Mouse (Mus musculus) lung, embryonic 16.5 days (tissue): ENCODE measurements at regions not wholly inside any gene's neighbourhood (a gene's known extent, or its start where the extent isn't known, plus 50 kb on each side); places are given as distances from the start of the nearest gene placed in this dataset.

Experiments
- ATAC-seq: fragments of 200-750 bp; cut with Nextera tagmentation; 2 replicates; pipeline ENCODE4 v1.8.0; 2017; ENCODE audit warnings: low read depth, mild to moderate bottlenecking, moderate library complexity
- H3K27ac ChIP-seq: fragments of 300-500 bp; sonication (generic); 2 replicates; pipeline ENCODE4 v1.5.1; 2014; ENCODE audit warnings: mild to moderate bottlenecking, control low read depth, low read length
- H3K27me3 ChIP-seq: fragments of 300-500 bp; sonication (generic); 2 replicates; pipeline ENCODE4 v1.6.1; 2014; ENCODE audit warnings: low read depth, low read length, mixed read lengths; ENCODE audit not compliant: control insufficient read depth, insufficient read depth
- H3K36me3 ChIP-seq: fragments of 300-500 bp; sonication (generic); 2 replicates; pipeline ENCODE4 v1.6.1; 2014; ENCODE audit warnings: low read length; ENCODE audit not compliant: control insufficient read depth, insufficient read depth
- H3K4me1 ChIP-seq: fragments of 300-500 bp; sonication (generic); replicated peaks from 2 replicates; pipeline ENCODE4 v1.6.1; 2014; ENCODE audit warnings: low read length, mixed read lengths; ENCODE audit not compliant: control insufficient read depth, insufficient read depth
- H3K4me2 ChIP-seq: fragments of 300-500 bp; sonication (generic); 2 replicates; pipeline ENCODE4 v1.6.1; 2014; ENCODE audit warnings: low read depth, low read length, control low read depth
- H3K4me3 ChIP-seq: fragments of 300-500 bp; sonication (generic); 2 replicates; pipeline ENCODE4 v1.5.1; 2014; ENCODE audit warnings: mild to moderate bottlenecking, low read length, control low read depth
- H3K9ac ChIP-seq: fragments of 300-500 bp; sonication (generic); 2 replicates; pipeline ENCODE4 v1.6.1; 2014; ENCODE audit warnings: low read length, control low read depth
- H3K9me3 ChIP-seq: fragments of 300-500 bp; sonication (generic); 2 replicates; pipeline ENCODE4 v1.6.1; 2016; ENCODE audit warnings: low read length; ENCODE audit not compliant: control insufficient read depth
- WGBS: fragments of 180-500 bp; shearing (Covaris S2); extraction: QIAGEN DNeasy Blood & Tissue Kit; methylation state at CpG from one replicate; pipeline ENCODE4 v1.1.7; 2014; 5-methylcytosine and 5-hydroxymethylcytosine counted together

DNA sequence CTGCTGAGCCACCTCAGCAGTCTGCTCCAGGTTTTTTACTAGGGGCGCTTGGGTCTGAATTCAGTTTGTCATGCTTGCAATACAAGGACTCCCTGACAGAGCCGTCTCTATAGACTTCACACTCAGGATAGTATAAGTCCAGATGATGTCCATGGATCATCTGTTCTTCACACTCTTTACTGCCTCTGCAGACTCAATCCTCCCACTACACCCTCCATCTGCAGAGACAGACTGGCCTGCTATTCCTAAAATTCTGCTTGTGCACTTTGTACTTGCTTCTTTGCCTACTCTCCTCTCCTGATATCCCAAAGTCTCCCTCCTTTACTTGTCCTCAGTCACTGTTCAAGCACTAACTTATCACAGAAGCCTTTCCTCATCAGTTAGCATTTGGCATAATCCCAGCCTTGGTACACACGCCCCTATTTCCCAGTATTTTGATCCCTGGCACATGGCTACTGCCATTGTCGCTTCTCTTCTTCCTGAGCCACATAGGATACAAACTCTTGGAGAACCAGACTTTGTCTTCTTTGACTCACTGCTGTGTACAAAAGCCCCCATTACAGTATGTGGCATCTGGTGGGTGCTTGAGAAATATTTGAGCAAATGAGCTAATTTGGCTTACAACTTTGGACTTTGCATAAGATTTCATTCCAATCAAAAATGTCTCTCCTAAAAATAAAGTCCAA, 277.0 kb downstream of the Kcns3 start:
- no peak for ATAC-seq
- H3K4me2 ChIP-seq, result no peak overlapping the region
- no peaks in the 10 kb centered on the region for H3K9me3 ChIP-seq
- no peak overlapping the region for H3K9ac ChIP-seq
- H3K27me3 ChIP-seq, result no peaks in the 10 kb centered on the region
- 71% methylated on average over 4 of the region's 4 CpGs for WGBS
- H3K4me3 ChIP-seq, result no peak overlapping the region
- H3K36me3 ChIP-seq, result no peaks in the 10 kb centered on the region
- H3K4me1 ChIP-seq, result no peaks in the 10 kb centered on the region
- no peak overlapping the region for H3K27ac ChIP-seq

GRCm38 (mm10) chr12:10867674-10868635, 282.9 kb downstream of the Kcns3 start:
- 66% methylated on average over 15 of the region's 15 CpGs for WGBS
- Histone ChIP-seq H3K4me3 (no peak overlapping the region), H3K9ac (no peak overlapping the region), H3K9me3 (no peaks in the 10 kb centered on the region), H3K4me1 (no peaks in the 10 kb centered on the region), H3K27me3 (no peaks in the 10 kb centered on the region), H3K27ac (no peak overlapping the region), H3K36me3 (no peaks in the 10 kb centered on the region), H3K4me2 (no peak overlapping the region)
- ATAC-seq, result no peak

DNA sequence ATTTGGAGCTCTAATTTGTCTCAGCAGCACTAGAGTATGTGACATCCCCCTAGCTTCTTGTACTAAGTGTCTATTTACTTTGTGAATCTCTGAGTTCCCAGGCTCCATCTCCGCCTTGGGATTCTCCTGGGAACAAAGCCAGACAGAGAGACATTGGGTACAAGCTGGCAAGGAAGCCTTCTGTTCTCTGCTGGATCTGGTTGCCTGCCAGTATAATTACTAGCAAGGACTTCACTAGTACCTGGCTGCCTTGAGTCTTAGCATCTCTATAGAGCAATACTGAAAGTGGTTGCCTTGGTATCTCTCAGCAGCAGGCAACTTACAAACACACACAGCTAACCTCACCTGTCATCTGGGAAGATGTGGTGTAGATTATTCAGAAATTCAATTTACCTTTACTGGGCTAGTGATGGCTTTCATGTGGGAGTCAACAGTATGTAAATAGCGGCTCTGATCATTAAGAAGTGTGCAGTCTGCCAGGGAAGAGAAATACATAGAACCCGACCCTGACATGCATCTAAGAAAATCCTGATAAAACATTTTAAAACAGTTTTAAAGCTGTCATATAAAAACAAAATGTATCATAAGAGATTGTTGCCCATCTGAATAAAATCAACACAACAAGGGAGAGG, 283.8 kb downstream of the Kcns3 start:
- no peak overlapping the region for H3K4me3 ChIP-seq
- no peaks in the 10 kb centered on the region for H3K27me3 ChIP-seq
- no peak overlapping the region for H3K27ac ChIP-seq
- no peak overlapping the region for H3K9ac ChIP-seq
- no peaks in the 10 kb centered on the region for H3K36me3 ChIP-seq
- H3K4me2 ChIP-seq, result no peak overlapping the region
- 60% methylated on average over 3 of the region's 3 CpGs for WGBS
- no peak for ATAC-seq
- no peaks in the 10 kb centered on the region for H3K4me1 ChIP-seq
- no peaks in the 10 kb centered on the region for H3K9me3 ChIP-seq

GRCm38 (mm10) chr12:10865294-10865693, 285.6 kb downstream of the Kcns3 start:
- no peak overlapping the region for H3K27ac ChIP-seq
- H3K4me2 ChIP-seq, result no peak overlapping the region
- no peaks in the 10 kb centered on the region for H3K27me3 ChIP-seq
- no peaks in the 10 kb centered on the region for H3K4me1 ChIP-seq
- no peaks in the 10 kb centered on the region for H3K9me3 ChIP-seq
- no peak for ATAC-seq
- no peaks in the 10 kb centered on the region for H3K36me3 ChIP-seq
- 60% methylated on average over 2 of the region's 2 CpGs for WGBS
- no peak overlapping the region for H3K4me3 ChIP-seq
- no peak overlapping the region for H3K9ac ChIP-seq

DNA sequence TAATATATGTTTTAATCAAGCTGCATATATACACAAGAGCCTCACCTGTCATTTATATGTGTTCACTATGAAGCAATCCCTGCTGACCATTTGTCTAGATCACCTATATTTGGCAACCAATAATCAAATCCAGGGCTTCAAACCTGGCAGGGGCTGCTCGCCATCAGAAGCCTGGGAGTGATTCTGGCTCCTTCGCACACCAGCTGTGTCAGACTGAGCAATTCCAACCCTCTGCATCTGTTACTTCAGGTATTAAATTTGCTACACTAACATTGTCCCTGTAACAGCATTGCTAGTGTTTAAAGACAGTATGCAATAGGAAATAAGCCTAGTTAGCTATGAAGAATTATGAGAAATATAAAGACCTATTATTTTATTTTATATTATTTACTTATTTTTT, 330.5 kb downstream of the Kcns3 start:
- no peaks in the 10 kb centered on the region for H3K4me1 ChIP-seq
- H3K4me2 ChIP-seq, result no peak overlapping the region
- no peaks in the 10 kb centered on the region for H3K9me3 ChIP-seq
- no peak overlapping the region for H3K27ac ChIP-seq
- no peak for ATAC-seq
- WGBS, result 85% methylated on average over 2 of the region's 2 CpGs
- no peak overlapping the region for H3K4me3 ChIP-seq
- H3K36me3 ChIP-seq, result no peaks in the 10 kb centered on the region
- no peaks in the 10 kb centered on the region for H3K27me3 ChIP-seq
- no peak overlapping the region for H3K9ac ChIP-seq

DNA sequence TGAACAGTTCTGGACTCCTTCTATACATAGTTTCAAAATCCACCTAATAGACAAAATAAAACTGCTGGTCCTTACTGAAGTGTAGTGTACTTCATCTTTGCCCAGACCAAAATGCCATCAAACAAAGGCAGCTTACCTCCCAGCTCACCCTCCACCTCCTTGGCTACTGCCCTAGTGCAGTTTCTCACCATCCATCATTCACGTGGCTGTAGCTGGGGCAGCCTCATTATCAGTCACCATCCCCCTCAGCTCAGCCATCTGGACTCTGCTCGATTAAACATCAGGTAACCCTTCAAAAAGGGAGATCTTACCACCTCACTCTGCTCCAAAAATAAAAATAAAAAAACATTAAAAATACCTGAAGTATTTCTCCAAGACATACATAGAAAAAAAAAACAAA, 332.8 kb downstream of the Kcns3 start:
- no peaks in the 10 kb centered on the region for H3K9me3 ChIP-seq
- no peaks in the 10 kb centered on the region for H3K36me3 ChIP-seq
- no peak overlapping the region for H3K4me3 ChIP-seq
- 9% methylated on average over 2 of the region's 2 CpGs for WGBS
- H3K4me1 ChIP-seq, result no peaks in the 10 kb centered on the region
- no peak overlapping the region for H3K4me2 ChIP-seq
- no peak overlapping the region for H3K27ac ChIP-seq
- H3K9ac ChIP-seq, result no peak overlapping the region
- no peaks in the 10 kb centered on the region for H3K27me3 ChIP-seq
- no peak for ATAC-seq

GRCm38 (mm10) chr12:10817516-10817915, 333.3 kb downstream of the Kcns3 start:
- Histone ChIP-seq H3K4me1 (no peaks in the 10 kb centered on the region), H3K27ac (no peak overlapping the region), H3K9ac (no peak overlapping the region), H3K27me3 (no peaks in the 10 kb centered on the region), H3K4me2 (no peak overlapping the region), H3K9me3 (no peaks in the 10 kb centered on the region), H3K4me3 (no peak overlapping the region), H3K36me3 (no peaks in the 10 kb centered on the region)
- ATAC-seq, result no peak
- WGBS, result 71% methylated on average over 2 of the region's 2 CpGs

DNA sequence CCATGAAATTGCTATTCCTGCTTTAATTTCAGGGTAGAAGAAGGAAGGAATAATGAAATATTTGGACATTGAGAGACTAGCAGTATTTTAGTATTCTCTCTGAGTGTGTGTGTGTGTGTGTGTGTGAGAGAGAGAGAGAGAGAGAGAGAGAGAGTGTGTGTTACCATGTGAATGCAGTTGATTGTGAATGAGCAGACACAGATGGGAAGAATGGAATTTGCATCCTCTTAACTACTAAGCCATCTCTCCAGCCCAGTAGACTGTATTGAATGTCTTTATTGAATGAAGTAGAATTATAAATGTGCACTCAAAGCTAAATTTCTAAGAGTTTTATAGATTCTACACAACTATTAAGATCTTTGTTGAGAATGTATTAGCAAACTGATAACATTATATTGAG, 340.3 kb downstream of the Kcns3 start:
- Histone ChIP-seq H3K36me3 (no peaks in the 10 kb centered on the region), H3K27ac (no peak overlapping the region), H3K4me3 (no peak overlapping the region), H3K4me2 (no peak overlapping the region), H3K9me3 (no peaks in the 10 kb centered on the region), H3K4me1 (no peaks in the 10 kb centered on the region), H3K27me3 (no peaks in the 10 kb centered on the region), H3K9ac (no peak overlapping the region)
- ATAC-seq, result no peak

GRCm38 (mm10) chr12:10804491-10804890, 346.4 kb downstream of the Kcns3 start:
- Histone ChIP-seq H3K36me3 (no peaks in the 10 kb centered on the region), H3K27ac (no peak overlapping the region), H3K4me1 (no peaks in the 10 kb centered on the region), H3K4me3 (no peak overlapping the region), H3K9me3 (no peaks in the 10 kb centered on the region), H3K9ac (no peak overlapping the region), H3K27me3 (no peaks in the 10 kb centered on the region), H3K4me2 (no peak overlapping the region)
- WGBS, result 38% methylated on average over 2 of the region's 2 CpGs
- ATAC-seq, result no peak
